Mouse (Mus musculus) G1E (cell line): ENCODE measurements around the gene Lipm. TPM values are rescaled to one million over a fixed set of nuclear protein-coding genes. Genes with fewer than 3 reads are reported as not detected.

Experiments used
- ATAC-seq: 2 replicates; pipeline ENCODE4 v1.8.0; 2016; ENCODE audit warnings: mild to moderate bottlenecking; ENCODE audit not compliant: insufficient number of reproducible peaks, poor library complexity, low FRiP score, severe bottlenecking; ENCODE audit errors: extremely low read depth
- DNase-seq: peaks from one replicate; pipeline ENCODE4 v3.0.0; 2012; ENCODE audit warnings: low spot score
- H3K27me3 ChIP-seq: 2 replicates; pipeline ENCODE4 v1.6.1; 2012; ENCODE audit warnings: mild to moderate bottlenecking, low read length, inconsistent platforms; ENCODE audit not compliant: insufficient read depth
- H3K36me3 ChIP-seq: replicated peaks from 2 replicates; pipeline ENCODE3; 2012; ENCODE audit warnings: mild to moderate bottlenecking, inconsistent platforms
- H3K4me1 ChIP-seq: 2 replicates; pipeline ENCODE4 v1.6.1; 2012; ENCODE audit warnings: low read depth, low read length, inconsistent platforms, mixed read lengths; ENCODE audit not compliant: insufficient read depth
- H3K4me3 ChIP-seq: 2 replicates; pipeline ENCODE4 v1.5.1; 2012; ENCODE audit warnings: low read depth, mild to moderate bottlenecking, inconsistent platforms, low read length, moderate library complexity, mixed read lengths
- H3K9me3 ChIP-seq: replicated peaks from 2 replicates; pipeline ENCODE4 v1.6.1; 2012; ENCODE audit warnings: inconsistent platforms
- CTCF ChIP-seq: IDR thresholded peaks from 2 replicates; pipeline ENCODE4 v1.5.1; 2012; ENCODE audit warnings: low read depth, low read length, inconsistent platforms, mixed read lengths
- GATA1 ChIP-seq: IDR thresholded peaks from 2 replicates; pipeline ENCODE4 v1.6.1; 2012; ENCODE audit warnings: borderline replicate concordance, low read length, inconsistent platforms, mixed read lengths
- GATA2 ChIP-seq: IDR thresholded peaks from 2 replicates; pipeline ENCODE4 v1.6.1; 2012; ENCODE audit warnings: low read depth, low read length, inconsistent platforms, borderline replicate concordance
- POLR2AphosphoS5 ChIP-seq: IDR thresholded peaks from 2 replicates; pipeline ENCODE4 v1.6.1; 2012; ENCODE audit warnings: low read depth, low read length, inconsistent platforms; ENCODE audit not compliant: insufficient replicate concordance
- TAL1 ChIP-seq: conservative IDR thresholded peaks from 2 replicates; pipeline ENCODE4 v1.6.1; 2012; ENCODE audit warnings: low read depth, low read length, inconsistent platforms, mixed read lengths
- polyA plus RNA-seq: library from polyadenylated mRNA; stranded (reverse); fragments of >175 nt; gene quantifications from 2 replicates; pipeline ENCODE4 v1.2.3, GENCODE M21; 2012
- total RNA-seq, 2 experiments: library from RNA; stranded (forward) in 1 of 2; stranded (reverse) in 1 of 2; fragments of 200-1000 nt in 1 of 2; fragments of >200 nt in 1 of 2; fragmentation: Nextera tagmentation in 1 of 2; gene quantifications; 2 replicates each; pipeline ENCODE4 v1.2.3; 2014 to 2017

The Lipm gene
- total and polyA plus RNA-seq, 3 experiments, result not detected

DNA sequence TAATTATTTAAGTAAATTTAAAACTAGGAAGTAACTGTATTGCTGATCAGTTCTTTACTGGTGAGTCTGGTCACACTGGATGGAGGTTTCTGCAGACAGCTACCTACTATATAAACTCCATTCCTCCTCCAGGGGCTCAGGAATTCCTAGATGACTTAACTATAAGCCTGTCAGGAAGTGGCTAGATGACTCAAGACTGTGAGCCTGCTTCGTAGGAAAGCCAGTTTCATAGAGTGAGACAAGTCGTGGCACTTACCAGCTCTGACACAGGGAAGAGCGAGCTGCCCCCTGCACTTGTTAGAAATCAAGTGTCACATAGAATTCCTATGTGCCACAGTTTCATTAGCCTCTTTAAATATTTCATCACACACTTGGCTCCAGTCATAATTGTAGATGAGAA, 70.4 kb downstream of the Lipm start:
- no peak overlapping the region for H3K4me3 ChIP-seq
- no peak for TF ChIP-seq GATA1
- no peak for TF ChIP-seq TAL1
- TF ChIP-seq POLR2AphosphoS5, result no peak
- no peak for TF ChIP-seq CTCF
- no peak for TF ChIP-seq GATA2

More for the DNA sequence above, 70.4 kb downstream of the Lipm start:
- DNase-seq (no peak), ATAC-seq (no peak)
- Histone ChIP-seq H3K4me1 (no peaks in the 10 kb centered on the region), H3K27me3 (no peaks in the 10 kb centered on the region), H3K36me3 (no peaks in the 10 kb centered on the region), H3K9me3 (no peaks in the 10 kb centered on the region)

Other genes with a start within 250 kb of the Lipm start
- not detected in 2 replicates for gene Lipf, start 139.7 kb upstream of the Lipm start, total RNA-seq (2014; fragmentation: Nextera tagmentation)
- not detected in 2 replicates for gene Lipf, start 139.7 kb upstream of the Lipm start, total RNA-seq (2017)
- not detected in 2 replicates for gene Lipf, start 139.7 kb upstream of the Lipm start, polyA plus RNA-seq
- not detected in 2 replicates for gene Lipk, start 92.6 kb upstream of the Lipm start, total RNA-seq (2014; fragmentation: Nextera tagmentation)
- 0.05 TPM in 1 of 2 replicates, not detected in the other for gene Lipk, start 92.6 kb upstream of the Lipm start, total RNA-seq (2017)
- gene Lipk, start 92.6 kb upstream of the Lipm start, polyA plus RNA-seq, result not detected in 2 replicates
- gene Lipn, start 33.6 kb upstream of the Lipm start, total RNA-seq (2014; fragmentation: Nextera tagmentation), result not detected in 2 replicates
- 0.12 TPM in 1 of 2 replicates, not detected in the other for gene Lipn, start 33.6 kb upstream of the Lipm start, total RNA-seq (2017)
- gene Lipn, start 33.6 kb upstream of the Lipm start, polyA plus RNA-seq, result not detected in 2 replicates
- gene Ankrd22, start 65.1 kb downstream of the Lipm start, total RNA-seq (2014; fragmentation: Nextera tagmentation), result not detected in 2 replicates
- 0.11 TPM in 1 of 2 replicates, not detected in the other for gene Ankrd22, start 65.1 kb downstream of the Lipm start, total RNA-seq (2017)
- gene Ankrd22, start 65.1 kb downstream of the Lipm start, polyA plus RNA-seq, result not detected in 2 replicates
- gene Stambpl1, start 91.3 kb downstream of the Lipm start, total RNA-seq (2014; fragmentation: Nextera tagmentation), result not detected in 2 replicates
- gene Stambpl1, start 91.3 kb downstream of the Lipm start, total RNA-seq (2017), result 0.06 and 0.44 TPM in 2 replicates
- not detected in 2 replicates for gene Stambpl1, start 91.3 kb downstream of the Lipm start, polyA plus RNA-seq
- gene Acta2, start 154.7 kb downstream of the Lipm start, total RNA-seq (2014; fragmentation: Nextera tagmentation), result not detected in 2 replicates
- not detected in 2 replicates for gene Acta2, start 154.7 kb downstream of the Lipm start, total RNA-seq (2017)
- not detected in 2 replicates for gene Acta2, start 154.7 kb downstream of the Lipm start, polyA plus RNA-seq
- not detected in 2 replicates for gene Fas, start 189.7 kb downstream of the Lipm start, total RNA-seq (2014; fragmentation: Nextera tagmentation)
- not detected in 2 replicates for gene Fas, start 189.7 kb downstream of the Lipm start, total RNA-seq (2017)
- gene Fas, start 189.7 kb downstream of the Lipm start, polyA plus RNA-seq, result not detected in 2 replicates